Comparison of ENCODE assay signal across 8 mouse cellular contexts in genomic region chr4:34991116-34991515, GRCm38 (mm10).
DNase-seq lines count a peak whose midpoint lies in the region; ATAC-seq and TF ChIP-seq lines count a peak whose summit lies in the region.
"Had no signal": no experiment of that assay in that cellular context is flagged by ENCODE, and none has a peak within 500 bp of the region (broad histone marks: within the 10 kb centered on the region; RNA-seq: fewer than 3 reads in every experiment).

No protein-coding gene starts in this region.

- 0 out of 2 replicates have a peak overlapping the region, but pooled peaks have one; percentile 38 for H3K27ac ChIP-seq in liver, embryonic 15.5 days (replicated peaks)
- H3K27ac ChIP-seq in liver, embryonic 11.5 days (ENCODE audit: low read depth, low read length) = no peak overlapping the region
- H3K27ac ChIP-seq in intestine, postnatal 0 days (ENCODE audit: low read depth, low read length) = peak overlapping the region; percentile 79
- peak overlapping the region; percentile 74; the same call in 1 of the 2 replicates for H3K27ac ChIP-seq in midbrain, embryonic 15.5 days

- no peaks in the 10 kb centered on the region for H3K9me3 ChIP-seq in liver, embryonic 15.5 days (replicated peaks)
- no peaks in the 10 kb centered on the region for H3K9me3 ChIP-seq in liver, embryonic 11.5 days (ENCODE audit: control insufficient read depth, low read length)
- no peaks in the 10 kb centered on the region for H3K9me3 ChIP-seq in intestine, postnatal 0 days (ENCODE audit: control insufficient read depth)
- H3K9me3 ChIP-seq in midbrain, embryonic 15.5 days = no peaks in the 10 kb centered on the region

- H3K9ac ChIP-seq in liver, embryonic 15.5 days = no peak overlapping the region
- no peak overlapping the region for H3K9ac ChIP-seq in liver, embryonic 11.5 days (ENCODE audit: low read depth, low read length)
- no peak overlapping the region for H3K9ac ChIP-seq in intestine, postnatal 0 days (ENCODE audit: low read depth, low read length)
- no peak overlapping the region for H3K9ac ChIP-seq in midbrain, embryonic 15.5 days

- TF ChIP-seq CTCF in intestine, postnatal 0 days (IDR thresholded peaks at IDR 0.05; ENCODE audit: low read depth) = no peak

- H3K36me3 ChIP-seq in liver, embryonic 15.5 days (replicated peaks) = no peaks in the 10 kb centered on the region
- H3K36me3 ChIP-seq in liver, embryonic 11.5 days (ENCODE audit: control insufficient read depth, insufficient read depth, low read length) = no peaks in the 10 kb centered on the region
- H3K36me3 ChIP-seq in intestine, postnatal 0 days (ENCODE audit: control insufficient read depth, insufficient read depth) = no peaks in the 10 kb centered on the region
- H3K36me3 ChIP-seq in midbrain, embryonic 15.5 days (replicated peaks) = no peaks in the 10 kb centered on the region

- H3K4me3 ChIP-seq in liver, embryonic 15.5 days (replicated peaks) = no peak overlapping the region
- H3K4me3 ChIP-seq in liver, embryonic 11.5 days (ENCODE audit: low read depth, low read length) = no peak overlapping the region
- no peak overlapping the region for H3K4me3 ChIP-seq in intestine, postnatal 0 days (ENCODE audit: low read depth, low read length)
- H3K4me3 ChIP-seq in midbrain, embryonic 15.5 days = no peak overlapping the region

- 51% methylated on average over 10 of the region's 10 CpGs for WGBS in liver, embryonic 15.5 days (ENCODE audit: insufficient replicate concordance)
- WGBS in liver, embryonic 11.5 days = 54% methylated on average over 10 of the region's 10 CpGs
- WGBS in intestine, postnatal 0 days = 30% methylated on average over 10 of the region's 10 CpGs
- WGBS in midbrain, embryonic 15.5 days = 45% methylated on average over 10 of the region's 10 CpGs

- no peak for ATAC-seq in liver, embryonic 15.5 days (ENCODE audit: insufficient read depth)
- no peak for ATAC-seq in liver, embryonic 11.5 days (replicated peaks; ENCODE audit: low FRiP score)
- ATAC-seq in intestine, postnatal 0 days = peak; percentile 70
- ATAC-seq in midbrain, embryonic 15.5 days (replicated peaks) = peak; percentile 13
- ATAC-seq: Patski had no signal

- 0 out of 2 replicates have a peak, but pooled peaks cover 4% of the 10 kb centered on the region for H3K4me1 ChIP-seq in liver, embryonic 15.5 days (replicated peaks)
- peaks cover 9% of the 10 kb centered on the region; the same call in 1 of the 2 replicates for H3K4me1 ChIP-seq in liver, embryonic 11.5 days (replicated peaks; ENCODE audit: control insufficient read depth, insufficient read depth, low read length)
- peaks cover 11% of the 10 kb centered on the region; the same call in 1 of the 2 replicates for H3K4me1 ChIP-seq in intestine, postnatal 0 days (replicated peaks; ENCODE audit: control insufficient read depth, insufficient read depth, low read length)
- H3K4me1 ChIP-seq in midbrain, embryonic 15.5 days = peaks cover 33% of the 10 kb centered on the region

- no peak overlapping the region for H3K4me2 ChIP-seq in liver, embryonic 15.5 days
- H3K4me2 ChIP-seq in liver, embryonic 11.5 days = no peak overlapping the region
- peak overlapping the region; percentile 48 for H3K4me2 ChIP-seq in intestine, postnatal 0 days (replicated peaks; ENCODE audit: low read depth)
- H3K4me2 ChIP-seq in midbrain, embryonic 15.5 days = no peak overlapping the region

- no peaks in the 10 kb centered on the region for H3K27me3 ChIP-seq in liver, embryonic 15.5 days
- H3K27me3 ChIP-seq in liver, embryonic 11.5 days (replicated peaks; ENCODE audit: control insufficient read depth, insufficient read depth, low read length) = no peaks in the 10 kb centered on the region
- H3K27me3 ChIP-seq in intestine, postnatal 0 days (replicated peaks; ENCODE audit: control insufficient read depth, insufficient read depth, low read length) = no peaks in the 10 kb centered on the region
- H3K27me3 ChIP-seq in midbrain, embryonic 15.5 days (replicated peaks) = no peaks in the 10 kb centered on the region
- H3K27me3 ChIP-seq: Patski had no signal

- DNase-seq in liver, embryonic 11.5 days (ENCODE audit: low spot score) = no peak
- DNase-seq in adrenal gland, postnatal 36 days = peak; percentile 62 to 64
- DNase-seq in urinary bladder, postnatal 14 days (ENCODE audit: low spot score) = no peak
- no peak for DNase-seq in left cerebral cortex, adult 9 months (ENCODE audit: low spot score in 2 of 2)

Comparison
In these comparisons a context has a peak if more than half of its experiments do, and no peak if none do; other contexts are left out.
1. ATAC-seq: peak in intestine, postnatal 0 days (single experiment) and midbrain, embryonic 15.5 days (single experiment); none in liver, embryonic 15.5 days (single experiment) and liver, embryonic 11.5 days (single experiment).
2. DNase-seq: peak in adrenal gland, postnatal 36 days (2 of 2); none in liver, embryonic 11.5 days (single experiment), urinary bladder, postnatal 14 days (single experiment) and left cerebral cortex, adult 9 months (0 of 2).